Mouse (Mus musculus): Measurements from ENCODE around the gene Hoxd1. TPM values are rescaled to one million over a fixed set of nuclear protein-coding genes. Genes with fewer than 3 reads are reported as not detected.

Hoxd1 gene
- total and polyA plus RNA-seq, 3 experiments, result 0.05 TPM; not detected in 2

GRCm38 (mm10) chr2:74734996-74735811, 27.6 kb upstream of the Hoxd1 start:
- Histone ChIP-seq H3K4me3 (ENCODE audit: low read depth, low read length) (no peak overlapping the region), H3K9me3 (replicated peaks) (no peaks in the 10 kb centered on the region), H3K4me1 (ENCODE audit: insufficient read depth, low read depth, low read length) (peaks cover 9% of the 10 kb centered on the region), H3K36me3 (replicated peaks) (no peaks in the 10 kb centered on the region), H3K27me3 (ENCODE audit: insufficient read depth, low read length) (peaks cover 81% of the 10 kb centered on the region)
- DNase-seq (ENCODE audit: low spot score), result no peak
- TF ChIP-seq CTCF (IDR thresholded peaks at IDR 0.05; ENCODE audit: low read depth, low read length) (no peak), GATA2 (IDR thresholded peaks at IDR 0.05; ENCODE audit: borderline replicate concordance, low read depth, low read length) (no peak), TAL1 (conservative IDR thresholded peaks at IDR 0.05; ENCODE audit: low read depth, low read length) (no peak), GATA1 (IDR thresholded peaks at IDR 0.05; ENCODE audit: borderline replicate concordance, low read length) (no peak), POLR2AphosphoS5 (IDR thresholded peaks at IDR 0.05; ENCODE audit: insufficient replicate concordance, low read depth, low read length) (no peak)
- no peak for ATAC-seq (ENCODE audit: extremely low read depth, insufficient number of reproducible peaks, low FRiP score, poor library complexity, severe bottlenecking)

GRCm38 (mm10) chr2:74735851-74736687, 26.7 kb upstream of the Hoxd1 start:
- no peak for ATAC-seq (ENCODE audit: extremely low read depth, insufficient number of reproducible peaks, low FRiP score, poor library complexity, severe bottlenecking)
- TF ChIP-seq POLR2AphosphoS5 (IDR thresholded peaks at IDR 0.05; ENCODE audit: insufficient replicate concordance, low read depth, low read length), result no peak
- no peak for TF ChIP-seq GATA1 (IDR thresholded peaks at IDR 0.05; ENCODE audit: borderline replicate concordance, low read length)
- no peak for TF ChIP-seq CTCF (IDR thresholded peaks at IDR 0.05; ENCODE audit: low read depth, low read length)
- Histone ChIP-seq H3K4me3 (ENCODE audit: low read depth, low read length) (no peak overlapping the region), H3K4me1 (ENCODE audit: insufficient read depth, low read depth, low read length) (peaks cover 9% of the 10 kb centered on the region), H3K9me3 (replicated peaks) (no peaks in the 10 kb centered on the region), H3K27me3 (ENCODE audit: insufficient read depth, low read length) (peaks cover 84% of the 10 kb centered on the region), H3K36me3 (replicated peaks) (no peaks in the 10 kb centered on the region)
- DNase-seq (ENCODE audit: low spot score), result no peak

GRCm38 (mm10) chr2:74736688-74737577, 25.8 kb upstream of the Hoxd1 start:
- DNase-seq (ENCODE audit: low spot score) (no peak), ATAC-seq (ENCODE audit: extremely low read depth, insufficient number of reproducible peaks, low FRiP score, poor library complexity, severe bottlenecking) (no peak)
- TF ChIP-seq POLR2AphosphoS5 (IDR thresholded peaks at IDR 0.05; ENCODE audit: insufficient replicate concordance, low read depth, low read length) (no peak), GATA2 (IDR thresholded peaks at IDR 0.05; ENCODE audit: borderline replicate concordance, low read depth, low read length) (no peak)
- H3K4me3 ChIP-seq (ENCODE audit: low read depth, low read length), result no peak overlapping the region
- no peaks in the 10 kb centered on the region for H3K9me3 ChIP-seq (replicated peaks)
- no peaks in the 10 kb centered on the region for H3K36me3 ChIP-seq (replicated peaks)
- peaks cover 9% of the 10 kb centered on the region for H3K4me1 ChIP-seq (ENCODE audit: insufficient read depth, low read depth, low read length)
- peaks cover 83% of the 10 kb centered on the region for H3K27me3 ChIP-seq (ENCODE audit: insufficient read depth, low read length)

GRCm38 (mm10) chr2:74737578-74738070, 25.2 kb upstream of the Hoxd1 start:
- Histone ChIP-seq H3K4me1 (ENCODE audit: insufficient read depth, low read depth, low read length) (peaks cover 7% of the 10 kb centered on the region), H3K27me3 (ENCODE audit: insufficient read depth, low read length) (peaks cover 78% of the 10 kb centered on the region), H3K36me3 (replicated peaks) (no peaks in the 10 kb centered on the region), H3K9me3 (replicated peaks) (no peaks in the 10 kb centered on the region), H3K4me3 (ENCODE audit: low read depth, low read length) (no peak overlapping the region)
- no peak for ATAC-seq (ENCODE audit: extremely low read depth, insufficient number of reproducible peaks, low FRiP score, poor library complexity, severe bottlenecking)
- DNase-seq (ENCODE audit: low spot score), result no peak
- no peak for TF ChIP-seq POLR2AphosphoS5 (IDR thresholded peaks at IDR 0.05; ENCODE audit: insufficient replicate concordance, low read depth, low read length)
- TF ChIP-seq CTCF (IDR thresholded peaks at IDR 0.05; ENCODE audit: low read depth, low read length), result no peak
- TF ChIP-seq GATA1 (IDR thresholded peaks at IDR 0.05; ENCODE audit: borderline replicate concordance, low read length), result no peak
- no peak for TF ChIP-seq GATA2 (IDR thresholded peaks at IDR 0.05; ENCODE audit: borderline replicate concordance, low read depth, low read length)
- no peak for TF ChIP-seq TAL1 (conservative IDR thresholded peaks at IDR 0.05; ENCODE audit: low read depth, low read length)

- ATAC-seq (ENCODE audit: extremely low read depth, insufficient number of reproducible peaks, low FRiP score, poor library complexity, severe bottlenecking), result no peak
Observed at GRCm38 (mm10) chr2:74738623-74739475, 23.9 kb upstream of the Hoxd1 start.

More at GRCm38 (mm10) chr2:74738623-74739475, 23.9 kb upstream of the Hoxd1 start:
- Histone ChIP-seq H3K4me1 (ENCODE audit: insufficient read depth, low read depth, low read length) (peaks cover 4% of the 10 kb centered on the region), H3K36me3 (replicated peaks) (no peaks in the 10 kb centered on the region), H3K27me3 (ENCODE audit: insufficient read depth, low read length) (peaks cover 74% of the 10 kb centered on the region), H3K9me3 (replicated peaks) (no peaks in the 10 kb centered on the region), H3K4me3 (ENCODE audit: low read depth, low read length) (no peak overlapping the region)
- no peak for TF ChIP-seq TAL1 (conservative IDR thresholded peaks at IDR 0.05; ENCODE audit: low read depth, low read length)
- no peak for TF ChIP-seq POLR2AphosphoS5 (IDR thresholded peaks at IDR 0.05; ENCODE audit: insufficient replicate concordance, low read depth, low read length)
- DNase-seq (ENCODE audit: low spot score), result no peak
